Mouse (Mus musculus) heart, embryonic 11.5 days (tissue): ENCODE data around the gene Padi3. TPM values are rescaled to one million over a fixed set of nuclear protein-coding genes. Genes with fewer than 3 reads are reported as not detected.

Source experiments
- ATAC-seq: fragments of 200-750 bp; cut with Nextera tagmentation; replicated peaks from 2 replicates; pipeline ENCODE4 v1.8.0; 2017; ENCODE audit warnings: moderate library complexity; ENCODE audit not compliant: insufficient number of reproducible peaks, low FRiP score, low TSS enrichment
- H3K27ac ChIP-seq: fragments of 300-500 bp; sonication (generic); 2 replicates; pipeline ENCODE4 v1.5.1; 2014; ENCODE audit warnings: mild to moderate bottlenecking, low read depth, low read length
- H3K27me3 ChIP-seq: fragments of 300-500 bp; sonication (generic); 2 replicates; pipeline ENCODE4 v1.6.1; 2014; ENCODE audit warnings: mild to moderate bottlenecking, low read length, mixed read lengths; ENCODE audit not compliant: control insufficient read depth, insufficient read depth
- H3K36me3 ChIP-seq: fragments of 300-500 bp; sonication (generic); 2 replicates; pipeline ENCODE4 v1.6.1; 2014; ENCODE audit warnings: mild to moderate bottlenecking, low read length, moderate library complexity, mixed read lengths; ENCODE audit not compliant: control insufficient read depth, insufficient read depth
- H3K4me1 ChIP-seq: fragments of 300-500 bp; sonication (generic); 2 replicates; pipeline ENCODE4 v1.6.1; 2014; ENCODE audit warnings: low read length; ENCODE audit not compliant: control insufficient read depth, insufficient read depth
- H3K4me2 ChIP-seq: fragments of 300-500 bp; sonication (generic); 2 replicates; pipeline ENCODE4 v1.6.1; 2014; ENCODE audit warnings: mild to moderate bottlenecking, moderate library complexity
- H3K4me3 ChIP-seq: fragments of 300-500 bp; sonication (generic); 2 replicates; pipeline ENCODE4 v1.5.1; 2014; ENCODE audit warnings: low read depth, low read length
- H3K9ac ChIP-seq: fragments of 300-500 bp; sonication (generic); 2 replicates; pipeline ENCODE4 v1.6.1; 2014; ENCODE audit warnings: mild to moderate bottlenecking, low read depth, low read length, moderate library complexity
- H3K9me3 ChIP-seq: fragments of 300-500 bp; sonication (generic); replicated peaks from 2 replicates; pipeline ENCODE4 v1.6.1; 2016; ENCODE audit warnings: low read length; ENCODE audit not compliant: control insufficient read depth
- WGBS: fragments of 180-500 bp; shearing (Covaris S2); extraction: QIAGEN DNeasy Blood & Tissue Kit; methylation state at CpG from one replicate; pipeline ENCODE4 v1.1.7; 2014; ENCODE audit not compliant: insufficient replicate concordance; 5-methylcytosine and 5-hydroxymethylcytosine counted together
- polyA plus RNA-seq: library from polyadenylated mRNA; unstranded; fragments of >200 nt; fragmentation: Nextera tagmentation; extraction: Ambion mirVana; gene quantifications from 2 replicates; pipeline ENCODE4 v1.2.1, GENCODE M21; 2014

Gene Padi3
- polyA plus RNA-seq, 1 experiment from 2014 or later = 0.39 TPM

- no peaks in the 10 kb centered on the region; the same call in 1 of the 2 replicates for H3K4me1 ChIP-seq
- H3K9me3 ChIP-seq = no peaks in the 10 kb centered on the region
- H3K4me2 ChIP-seq = no peak overlapping the region
- no peak overlapping the region for H3K4me3 ChIP-seq
- no peak overlapping the region for H3K9ac ChIP-seq
- H3K27me3 ChIP-seq = no peaks in the 10 kb centered on the region
- H3K36me3 ChIP-seq = no peaks in the 10 kb centered on the region
- H3K27ac ChIP-seq = no peak overlapping the region
- WGBS = 95% methylated on average over 9 of the region's 9 CpGs
- no peak for ATAC-seq
Measured at GRCm38 (mm10) chr4:140784292-140784945, 26.0 kb downstream of the Padi3 start.

GRCm38 (mm10) chr4:140782821-140783220 lies 27.6 kb downstream of the Padi3 start:
- no peaks in the 10 kb centered on the region for H3K36me3 ChIP-seq
- ATAC-seq = no peak
- H3K9me3 ChIP-seq = no peaks in the 10 kb centered on the region
- H3K27me3 ChIP-seq = no peaks in the 10 kb centered on the region
- WGBS = 77% methylated on average over 9 of the region's 9 CpGs
- H3K4me1 ChIP-seq = no peaks in the 10 kb centered on the region; the same call in 1 of the 2 replicates
- no peak overlapping the region for H3K9ac ChIP-seq
- no peak overlapping the region for H3K4me3 ChIP-seq
- no peak overlapping the region for H3K27ac ChIP-seq
- H3K4me2 ChIP-seq = no peak overlapping the region

GRCm38 (mm10) chr4:140780507-140780906 lies 29.9 kb downstream of the Padi3 start:
- no peaks in the 10 kb centered on the region for H3K36me3 ChIP-seq
- no peaks in the 10 kb centered on the region; the same call in 1 of the 2 replicates for H3K4me1 ChIP-seq
- no peak for ATAC-seq
- H3K9ac ChIP-seq = no peak overlapping the region
- no peak overlapping the region for H3K4me2 ChIP-seq
- no peaks in the 10 kb centered on the region for H3K9me3 ChIP-seq
- H3K27ac ChIP-seq = no peak overlapping the region
- WGBS = 68% methylated on average over 14 of the region's 14 CpGs
- no peak overlapping the region for H3K4me3 ChIP-seq
- H3K27me3 ChIP-seq = no peaks in the 10 kb centered on the region

GRCm38 (mm10) chr4:140779803-140780397 lies 30.5 kb downstream of the Padi3 start:
- 0 out of 2 replicates have a peak overlapping the region, but pooled peaks have one; percentile 47 for H3K27ac ChIP-seq
- peak overlapping the region; percentile 5 for H3K4me2 ChIP-seq
- H3K36me3 ChIP-seq = no peaks in the 10 kb centered on the region
- no peak overlapping the region for H3K4me3 ChIP-seq
- no peaks in the 10 kb centered on the region for H3K9me3 ChIP-seq
- peak; percentile 50; the same call in 1 of the 2 replicates for ATAC-seq
- 18% methylated on average over 19 of the region's 19 CpGs for WGBS
- H3K9ac ChIP-seq = no peak overlapping the region
- no peaks in the 10 kb centered on the region for H3K27me3 ChIP-seq
- no peaks in the 10 kb centered on the region; the same call in 1 of the 2 replicates for H3K4me1 ChIP-seq

- no peak overlapping the region for H3K4me2 ChIP-seq
- H3K27ac ChIP-seq = no peak overlapping the region
- H3K9me3 ChIP-seq = no peaks in the 10 kb centered on the region
- H3K27me3 ChIP-seq = no peaks in the 10 kb centered on the region
- no peak overlapping the region for H3K4me3 ChIP-seq
- H3K36me3 ChIP-seq = no peaks in the 10 kb centered on the region
- WGBS = 64% methylated on average over 13 of the region's 13 CpGs
- H3K4me1 ChIP-seq = no peaks in the 10 kb centered on the region; the same call in 1 of the 2 replicates
- no peak overlapping the region for H3K9ac ChIP-seq
- ATAC-seq = no peak
Measured at GRCm38 (mm10) chr4:140776623-140777022, 33.8 kb downstream of the Padi3 start.

- Histone ChIP-seq H3K9me3 (no peaks in the 10 kb centered on the region), H3K36me3 (no peaks in the 10 kb centered on the region), H3K27ac (no peak overlapping the region), H3K4me1 (peaks cover 3% of the 10 kb centered on the region), H3K4me3 (no peak overlapping the region), H3K27me3 (no peaks in the 10 kb centered on the region), H3K9ac (no peak overlapping the region), H3K4me2 (no peak overlapping the region)
- ATAC-seq = no peak
- WGBS = 67% methylated on average over 10 of the region's 10 CpGs
Measured at GRCm38 (mm10) chr4:140775876-140776275, 34.6 kb downstream of the Padi3 start.

- Histone ChIP-seq H3K27ac (no peak overlapping the region), H3K4me3 (no peak overlapping the region)
- no peak for ATAC-seq
Measured at GRCm38 (mm10) chr4:140774893-140775292, 35.6 kb downstream of the Padi3 start.

GRCm38 (mm10) chr4:140774025-140774800 lies 36.2 kb downstream of the Padi3 start, which contains the start of gene Padi4:
Padi4 (minus strand) TSS chr4:140774236.
- Histone ChIP-seq H3K27ac (no peak within 1 kb of the TSS), H3K4me2 (no peak within 1 kb of the TSS), H3K9me3 (no peaks in the 10 kb centered on the region), H3K9ac (no peak within 1 kb of the TSS), H3K4me3 (no peak within 1 kb of the TSS), H3K4me1 (peaks cover 3% of the 10 kb centered on the region), H3K27me3 (no peaks in the 10 kb centered on the region), H3K36me3 (no peaks in the 10 kb centered on the region)
- WGBS = 82% methylated on average over 21 of the region's 21 CpGs
- 0 out of 2 replicates have a peak, but pooled peaks have one; percentile 9 for ATAC-seq

More at GRCm38 (mm10) chr4:140774893-140775292, 35.6 kb downstream of the Padi3 start:
- WGBS = 87% methylated on average over 9 of the region's 9 CpGs
- no peaks in the 10 kb centered on the region for H3K36me3 ChIP-seq
- no peak overlapping the region for H3K4me2 ChIP-seq
- H3K9me3 ChIP-seq = no peaks in the 10 kb centered on the region
- no peaks in the 10 kb centered on the region for H3K27me3 ChIP-seq
- H3K9ac ChIP-seq = no peak overlapping the region
- H3K4me1 ChIP-seq = peaks cover 3% of the 10 kb centered on the region
